Mouse (Mus musculus): Measurements from ENCODE around the gene Slpi. TPM values are rescaled to one million over a fixed set of nuclear protein-coding genes. Genes with fewer than 3 reads are reported as not detected.

The Slpi gene
- polyA plus RNA-seq, 1 experiment: 19.1 TPM

DNA sequence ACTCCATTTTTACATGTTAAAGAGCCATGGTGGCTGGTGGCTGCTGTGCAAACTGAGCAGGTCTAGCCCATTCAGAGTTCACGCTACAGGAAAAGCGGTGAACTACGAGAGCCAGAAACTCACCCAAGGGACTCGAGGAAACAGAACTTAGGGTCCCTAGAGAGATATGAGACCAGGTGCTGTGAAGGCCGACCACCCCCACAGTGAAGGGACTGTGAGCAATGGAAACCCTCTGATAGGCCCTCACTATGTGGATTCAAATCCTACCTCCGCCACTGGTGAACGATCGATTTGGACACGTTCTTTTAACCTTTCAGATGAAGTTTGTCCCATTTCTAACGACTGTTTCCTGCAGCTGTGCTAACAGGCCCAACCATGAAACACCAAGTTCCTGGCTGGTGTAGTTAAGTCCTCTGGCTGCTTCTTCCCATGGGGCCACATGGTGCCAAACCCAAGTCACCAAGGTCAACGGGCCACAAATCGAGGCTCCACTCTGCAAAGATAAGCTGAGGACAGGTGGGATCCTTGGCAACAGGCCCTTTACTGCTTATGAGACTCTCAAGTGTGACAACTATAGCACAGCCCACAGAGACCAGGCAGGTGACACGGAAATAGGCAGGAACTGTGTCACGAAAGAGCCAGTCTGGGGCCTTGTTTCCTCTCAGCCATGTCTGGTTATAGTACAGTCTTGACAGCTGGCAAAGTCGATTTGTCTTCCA, 33.9 kb upstream of the Slpi start:
- Histone ChIP-seq H3K9me3 (no peaks in the 10 kb centered on the region), H3K4me1 (no peaks in the 10 kb centered on the region), H3K4me3 (replicated peaks) (no peak overlapping the region), H3K36me3 (replicated peaks; ENCODE audit: low read length) (no peaks in the 10 kb centered on the region), H3K27me3 (replicated peaks) (peaks cover 62% of the 10 kb centered on the region)
- TF ChIP-seq FLI1 (IDR thresholded peaks at IDR 0.05; ENCODE audit: low read length): no peak
- TF ChIP-seq GATA1 (IDR thresholded peaks at IDR 0.05; ENCODE audit: borderline replicate concordance, low read length): no peak

DNA sequence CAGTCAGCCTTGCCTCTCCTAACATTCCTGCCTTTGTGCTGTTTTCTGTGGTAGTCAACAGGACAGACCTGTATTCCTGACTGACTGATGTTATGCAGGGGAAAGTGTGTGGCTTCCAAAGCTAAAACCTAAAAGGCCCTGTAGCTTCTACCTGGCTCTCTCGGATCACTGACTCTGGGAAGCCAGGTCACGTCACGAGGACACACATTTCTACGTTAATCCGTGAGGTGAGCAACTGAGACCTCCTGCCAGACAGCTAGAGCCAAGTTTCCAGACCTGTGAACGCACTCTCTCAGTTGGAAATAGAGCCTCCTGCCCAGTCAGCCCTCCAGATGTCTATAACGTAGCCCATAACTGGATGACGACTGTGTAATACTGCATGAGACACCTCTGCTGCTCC, 33.1 kb upstream of the Slpi start:
- Histone ChIP-seq H3K4me1 (no peaks in the 10 kb centered on the region), H3K36me3 (replicated peaks; ENCODE audit: low read length) (no peaks in the 10 kb centered on the region), H3K4me3 (replicated peaks) (no peak overlapping the region), H3K9me3 (no peaks in the 10 kb centered on the region), H3K27me3 (replicated peaks) (peaks cover 57% of the 10 kb centered on the region)
- TF ChIP-seq FLI1 (IDR thresholded peaks at IDR 0.05; ENCODE audit: low read length) (no peak), GATA1 (IDR thresholded peaks at IDR 0.05; ENCODE audit: borderline replicate concordance, low read length) (no peak)

DNA sequence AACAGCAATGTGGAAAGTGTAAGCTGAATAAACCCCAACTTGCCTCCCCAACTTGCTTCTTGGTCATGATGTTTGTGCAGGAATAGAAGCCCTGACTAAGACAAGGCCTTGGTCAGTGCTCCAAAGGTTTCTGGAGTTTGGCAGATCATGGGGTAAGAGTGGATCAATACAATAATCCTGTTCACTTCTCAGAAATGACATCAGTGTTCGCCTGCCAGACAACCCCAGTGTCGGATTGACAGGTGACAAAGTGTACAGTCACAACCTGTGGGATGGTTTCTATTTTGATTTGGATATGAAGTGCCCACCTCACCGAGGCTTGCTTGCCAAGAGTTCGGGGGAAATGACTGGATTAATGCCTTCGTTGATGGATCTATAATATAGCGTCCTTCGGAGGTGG, 32.4 kb upstream of the Slpi start:
- H3K9me3 ChIP-seq: no peaks in the 10 kb centered on the region
- peaks cover 54% of the 10 kb centered on the region for H3K27me3 ChIP-seq (replicated peaks)
- no peaks in the 10 kb centered on the region for H3K36me3 ChIP-seq (replicated peaks; ENCODE audit: low read length)
- TF ChIP-seq GATA1 (IDR thresholded peaks at IDR 0.05; ENCODE audit: borderline replicate concordance, low read length) (no peak), FLI1 (IDR thresholded peaks at IDR 0.05; ENCODE audit: low read length) (no peak)
- H3K4me1 ChIP-seq: no peaks in the 10 kb centered on the region
- H3K4me3 ChIP-seq (replicated peaks): no peak overlapping the region

DNA sequence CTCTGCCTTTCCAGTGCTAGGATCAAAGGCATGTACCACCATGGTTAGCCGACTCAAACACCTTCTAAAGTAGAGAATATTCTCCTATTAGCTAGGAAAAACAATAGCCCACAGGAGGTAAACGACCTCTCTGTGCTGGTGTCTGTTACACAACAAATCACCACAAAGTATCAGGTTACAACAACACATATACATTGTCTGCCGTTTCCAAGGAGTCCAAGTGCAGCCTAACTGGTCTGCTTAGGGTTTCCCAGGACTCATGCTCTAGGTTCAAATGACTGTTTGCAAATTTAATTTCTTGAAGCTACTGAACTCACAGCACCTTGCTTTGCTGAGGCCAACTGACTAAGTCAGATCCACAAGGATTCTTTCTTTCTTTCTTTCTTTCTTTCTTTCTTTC, 30.6 kb upstream of the Slpi start:
- no peaks in the 10 kb centered on the region for H3K36me3 ChIP-seq (replicated peaks; ENCODE audit: low read length)
- no peaks in the 10 kb centered on the region; the same call in 1 of the 2 replicates for H3K4me1 ChIP-seq
- peaks cover 49% of the 10 kb centered on the region for H3K27me3 ChIP-seq (replicated peaks)
- H3K4me3 ChIP-seq (replicated peaks): no peak overlapping the region
- TF ChIP-seq FLI1 (IDR thresholded peaks at IDR 0.05; ENCODE audit: low read length) (no peak), GATA1 (IDR thresholded peaks at IDR 0.05; ENCODE audit: borderline replicate concordance, low read length) (no peak)
- no peaks in the 10 kb centered on the region for H3K9me3 ChIP-seq

DNA sequence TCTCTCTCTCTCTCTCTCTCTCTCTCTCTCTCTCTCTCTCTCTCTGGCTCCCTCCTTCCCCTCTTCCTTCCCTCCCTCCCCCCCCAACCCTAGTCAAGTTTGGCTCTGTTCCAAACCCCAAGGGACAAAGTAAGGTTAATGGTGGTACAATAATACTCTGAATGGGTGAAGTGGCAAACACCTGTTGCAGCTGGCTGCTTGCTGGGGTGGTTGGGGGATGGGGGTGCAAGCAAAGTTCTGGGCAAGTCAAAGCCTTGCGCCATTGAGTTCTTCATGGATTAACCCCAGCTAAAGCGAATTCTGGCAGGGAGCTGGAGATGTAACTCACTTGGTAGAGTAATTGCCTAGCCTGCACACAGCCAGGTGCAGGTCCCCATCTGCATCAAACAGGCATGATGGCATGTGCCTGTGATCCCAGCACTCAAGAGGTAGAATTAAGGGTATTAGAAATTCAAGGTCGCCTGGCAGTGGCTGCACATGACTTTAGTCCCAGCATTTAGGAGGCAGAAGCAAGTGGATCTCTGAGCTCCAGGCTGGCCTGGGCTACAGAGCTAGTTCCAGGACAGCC, 29.5 kb upstream of the Slpi start:
- no peaks in the 10 kb centered on the region for H3K36me3 ChIP-seq (replicated peaks; ENCODE audit: low read length)
- no peak overlapping the region for H3K4me3 ChIP-seq (replicated peaks)
- H3K4me1 ChIP-seq: peaks cover 3% of the 10 kb centered on the region; the same call in 1 of the 2 replicates
- H3K9me3 ChIP-seq: no peaks in the 10 kb centered on the region
- peaks cover 55% of the 10 kb centered on the region for H3K27me3 ChIP-seq (replicated peaks)
- TF ChIP-seq GATA1 (IDR thresholded peaks at IDR 0.05; ENCODE audit: borderline replicate concordance, low read length) (no peak), FLI1 (IDR thresholded peaks at IDR 0.05; ENCODE audit: low read length) (no peak)

DNA sequence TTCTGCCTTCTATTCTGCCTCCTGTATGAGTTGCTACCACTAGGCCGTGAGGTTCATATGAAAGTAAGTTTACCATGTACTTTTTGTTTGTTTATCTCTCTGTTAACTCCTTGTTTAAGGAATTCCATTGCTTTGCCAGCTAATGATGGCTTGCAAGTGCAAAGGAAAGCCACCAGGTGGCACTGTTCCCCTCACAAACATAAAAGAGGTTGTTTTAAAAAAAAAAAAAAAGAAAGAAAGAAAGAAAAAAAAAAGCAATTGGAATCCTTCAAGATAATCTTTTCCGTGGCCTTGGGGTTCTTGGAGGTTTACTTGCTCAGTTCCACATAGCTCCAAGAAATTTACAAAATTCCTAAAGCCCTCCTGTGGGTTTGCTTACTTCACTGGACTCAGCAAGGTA, 28.3 kb upstream of the Slpi start:
- Histone ChIP-seq H3K36me3 (replicated peaks; ENCODE audit: low read length) (no peaks in the 10 kb centered on the region), H3K4me3 (replicated peaks) (no peak overlapping the region)

DNA sequence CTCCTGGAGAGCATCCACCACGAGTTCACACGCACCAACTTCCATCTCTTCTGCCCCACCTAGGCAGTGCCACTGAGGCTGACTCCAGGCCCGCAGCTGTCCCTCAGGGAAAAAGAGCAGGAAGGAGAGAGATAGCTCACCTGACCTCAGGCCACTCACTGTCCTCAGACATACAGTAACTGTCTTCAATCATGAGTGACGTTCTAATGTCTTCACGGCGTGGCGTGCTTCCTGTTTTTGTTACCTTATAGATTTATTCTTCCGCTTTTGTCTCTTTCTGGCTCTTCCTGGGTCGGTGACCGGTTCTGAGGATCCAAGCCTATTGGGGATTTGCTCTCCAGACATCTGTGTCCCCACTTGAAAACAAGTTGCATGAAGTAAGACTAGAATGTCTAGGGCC, 25.7 kb upstream of the Slpi start:
- TF ChIP-seq GATA1 (IDR thresholded peaks at IDR 0.05; ENCODE audit: borderline replicate concordance, low read length) (no peak), FLI1 (IDR thresholded peaks at IDR 0.05; ENCODE audit: low read length) (no peak)

More for the DNA sequence above, 28.3 kb upstream of the Slpi start:
- Histone ChIP-seq H3K27me3 (replicated peaks) (peaks cover 49% of the 10 kb centered on the region), H3K4me1 (peaks cover 3% of the 10 kb centered on the region; the same call in 1 of the 2 replicates), H3K9me3 (no peaks in the 10 kb centered on the region)
- TF ChIP-seq GATA1 (IDR thresholded peaks at IDR 0.05; ENCODE audit: borderline replicate concordance, low read length) (no peak), FLI1 (IDR thresholded peaks at IDR 0.05; ENCODE audit: low read length) (no peak)

DNA sequence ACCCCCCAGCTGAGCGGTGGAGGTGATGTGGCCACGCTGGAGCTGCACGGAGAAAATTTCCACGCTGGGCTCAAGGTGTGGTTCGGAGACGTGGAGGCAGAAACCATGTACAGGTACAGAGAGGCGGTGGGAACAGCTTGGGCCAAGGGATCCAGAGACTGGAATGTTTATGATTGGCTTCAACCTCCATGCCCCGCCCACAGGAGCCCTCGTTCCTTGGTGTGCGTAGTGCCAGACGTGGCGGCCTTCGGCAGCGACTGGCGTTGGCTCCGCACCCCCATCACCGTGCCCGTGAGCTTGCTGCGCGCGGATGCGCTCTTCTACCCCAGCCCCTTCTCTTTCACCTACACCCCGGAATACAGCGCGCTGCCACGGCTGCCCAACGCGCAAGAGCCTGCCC, 25.3 kb upstream of the Slpi start:
- Histone ChIP-seq H3K4me3 (replicated peaks) (peak overlapping the region; percentile 18), H3K36me3 (replicated peaks; ENCODE audit: low read length) (no peaks in the 10 kb centered on the region), H3K4me1 (peaks cover 3% of the 10 kb centered on the region; the same call in 1 of the 2 replicates), H3K27me3 (replicated peaks) (peaks cover 54% of the 10 kb centered on the region), H3K9me3 (no peaks in the 10 kb centered on the region)
- TF ChIP-seq GATA1 (IDR thresholded peaks at IDR 0.05; ENCODE audit: borderline replicate concordance, low read length) (no peak), FLI1 (IDR thresholded peaks at IDR 0.05; ENCODE audit: low read length) (no peak)

More for the DNA sequence above, 25.7 kb upstream of the Slpi start:
- Histone ChIP-seq H3K4me1 (peaks cover 3% of the 10 kb centered on the region; the same call in 1 of the 2 replicates), H3K27me3 (replicated peaks) (peaks cover 53% of the 10 kb centered on the region), H3K4me3 (replicated peaks) (peak overlapping the region; percentile 10), H3K36me3 (replicated peaks; ENCODE audit: low read length) (no peaks in the 10 kb centered on the region), H3K9me3 (no peaks in the 10 kb centered on the region)

DNA sequence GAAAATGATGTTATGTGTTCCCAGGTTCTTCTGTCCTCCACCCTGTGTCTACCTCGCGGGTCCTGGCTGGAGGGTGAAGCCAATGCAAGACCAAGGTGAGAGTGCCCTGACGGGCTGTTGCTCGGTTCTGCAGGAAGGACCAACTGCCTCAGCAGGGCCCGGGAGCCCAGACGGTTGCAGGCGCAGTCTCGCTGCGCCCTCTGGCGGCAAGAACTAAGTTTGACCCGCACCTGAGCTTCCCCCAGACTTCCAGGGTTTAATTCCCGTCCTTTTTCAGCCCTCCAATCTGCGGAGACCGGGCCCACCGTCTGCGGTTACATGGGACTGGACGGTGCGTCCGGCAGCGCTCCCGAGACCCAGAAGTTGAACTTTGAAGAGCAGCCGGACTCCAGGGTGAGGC, 18.8 kb upstream of the Slpi start:
- no peaks in the 10 kb centered on the region for H3K36me3 ChIP-seq (replicated peaks; ENCODE audit: low read length)
- peaks cover 87% of the 10 kb centered on the region for H3K27me3 ChIP-seq (replicated peaks)
- H3K4me3 ChIP-seq (replicated peaks): no peak overlapping the region
- H3K4me1 ChIP-seq: peaks cover 21% of the 10 kb centered on the region
- no peaks in the 10 kb centered on the region for H3K9me3 ChIP-seq
- TF ChIP-seq GATA1 (IDR thresholded peaks at IDR 0.05; ENCODE audit: borderline replicate concordance, low read length) (no peak), FLI1 (IDR thresholded peaks at IDR 0.05; ENCODE audit: low read length) (no peak)

DNA sequence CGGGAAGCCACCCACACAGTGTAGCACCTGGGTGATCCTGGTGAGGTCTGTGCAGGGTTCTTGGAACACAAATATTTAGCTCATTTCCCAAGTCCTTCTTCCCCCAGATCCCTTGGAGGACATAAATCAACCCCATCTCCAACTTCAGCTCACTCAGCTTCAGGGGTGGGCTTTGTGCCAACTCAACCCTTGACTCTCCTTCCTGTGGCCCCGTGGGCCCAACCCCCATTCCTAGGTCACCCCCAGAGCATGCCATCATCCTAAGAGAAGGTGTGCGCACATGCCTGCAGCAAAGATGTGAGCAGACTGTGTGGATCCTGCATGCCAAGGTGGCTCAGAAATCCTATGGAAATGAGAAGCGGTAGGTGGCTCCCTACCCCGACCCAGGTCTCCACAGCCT, 16.6 kb upstream of the Slpi start:
- Histone ChIP-seq H3K9me3 (peaks cover 3% of the 10 kb centered on the region; the same call in 1 of the 2 replicates), H3K36me3 (replicated peaks; ENCODE audit: low read length) (no peaks in the 10 kb centered on the region), H3K4me1 (peaks cover 25% of the 10 kb centered on the region), H3K27me3 (replicated peaks) (peaks cover 98% of the 10 kb centered on the region), H3K4me3 (replicated peaks) (no peak overlapping the region)
- TF ChIP-seq GATA1 (IDR thresholded peaks at IDR 0.05; ENCODE audit: borderline replicate concordance, low read length): no peak
- no peak for TF ChIP-seq FLI1 (IDR thresholded peaks at IDR 0.05; ENCODE audit: low read length)

Data from megakaryocyte, embryonic 14.5 days (primary cell).